Mouse (Mus musculus): ENCODE data around the gene S1pr4.

The S1pr4 gene

GRCm38 (mm10) chr10:81493601-81494220 is 6.2 kb downstream of the S1pr4 start:
- DNase-seq = no peak

DNA sequence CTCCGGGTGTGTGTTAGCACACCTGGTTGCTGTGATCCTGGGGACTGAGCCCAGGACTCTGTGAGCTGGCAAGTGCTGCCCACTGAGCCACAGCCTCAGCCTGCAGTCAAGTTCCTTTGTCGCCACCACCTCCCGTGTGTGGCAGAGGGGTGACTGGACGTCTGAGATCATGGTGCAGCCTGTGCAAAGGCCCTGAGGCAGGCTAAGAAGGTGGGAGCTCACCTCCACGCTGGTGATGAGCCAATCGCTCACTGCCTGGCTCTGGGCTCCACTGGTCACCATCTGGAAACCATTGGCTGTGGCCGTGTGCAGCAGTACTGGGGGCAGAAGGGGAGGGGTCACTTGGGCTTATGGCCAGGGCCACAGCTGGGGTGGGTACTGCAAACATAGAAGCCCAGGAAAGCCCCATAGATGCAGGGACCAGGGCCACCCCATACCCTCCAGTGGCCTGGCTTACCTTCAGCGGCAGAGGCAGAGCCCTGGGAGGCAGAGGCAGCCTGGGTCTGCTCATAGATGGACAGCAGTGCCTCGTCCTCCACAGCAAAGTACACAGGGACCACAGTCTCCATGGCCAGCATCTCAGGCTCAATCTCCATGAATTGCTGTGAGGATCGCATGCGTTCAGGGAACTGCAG is 7.2 kb downstream of the S1pr4 start:
- no peak for DNase-seq

GRCm38 (mm10) chr10:81491018-81491417 is 8.9 kb downstream of the S1pr4 start:
- no peak for DNase-seq

- no peak for DNase-seq
Measured at GRCm38 (mm10) chr10:81489941-81490340, 10.0 kb downstream of the S1pr4 start.

- no peak for DNase-seq
Measured at GRCm38 (mm10) chr10:81488081-81488480, 11.9 kb downstream of the S1pr4 start.

DNA sequence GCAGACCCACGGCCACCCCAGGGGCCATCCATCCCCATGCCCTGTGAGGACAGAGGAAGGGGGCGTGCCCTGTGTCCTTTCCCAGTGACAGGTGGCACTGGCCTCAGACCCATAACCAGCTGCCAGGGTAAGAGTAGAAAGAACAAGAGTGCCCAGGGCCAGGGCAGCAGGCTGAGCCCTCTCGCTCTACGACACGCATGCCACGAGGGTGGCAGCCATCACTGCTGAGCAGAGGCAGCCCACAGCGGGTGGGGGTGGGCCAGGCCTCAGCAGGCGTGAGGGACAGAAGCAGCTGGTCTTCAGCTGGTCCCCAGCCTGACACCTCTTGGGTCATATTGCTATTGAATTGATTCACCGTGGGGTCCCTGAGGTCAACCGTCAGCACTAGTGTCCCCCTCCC is 13.4 kb downstream of the S1pr4 start:
- no peak for DNase-seq

- no peak for DNase-seq
Measured at GRCm38 (mm10) chr10:81485479-81486018, 14.4 kb downstream of the S1pr4 start.

DNA sequence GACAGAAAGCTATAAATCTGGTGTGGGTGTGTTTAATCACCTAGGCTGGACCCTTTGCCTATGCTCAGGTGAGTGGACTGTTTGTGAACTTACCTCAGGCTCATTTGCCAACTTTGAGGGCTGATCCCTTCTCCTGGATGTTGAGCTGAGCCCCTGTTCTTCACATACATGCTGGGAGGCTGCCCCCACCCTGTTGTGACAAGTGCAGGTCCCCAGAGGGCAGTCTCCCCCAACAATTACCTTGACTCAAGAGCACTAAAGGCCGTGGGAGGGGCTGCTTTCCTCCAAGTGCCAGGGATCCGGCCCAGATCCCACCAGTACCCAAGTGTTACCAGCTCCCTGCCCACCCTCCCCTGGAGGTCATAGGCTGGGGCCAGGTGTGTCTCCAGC is 14.9 kb downstream of the S1pr4 start:
- no peak for DNase-seq

DNA sequence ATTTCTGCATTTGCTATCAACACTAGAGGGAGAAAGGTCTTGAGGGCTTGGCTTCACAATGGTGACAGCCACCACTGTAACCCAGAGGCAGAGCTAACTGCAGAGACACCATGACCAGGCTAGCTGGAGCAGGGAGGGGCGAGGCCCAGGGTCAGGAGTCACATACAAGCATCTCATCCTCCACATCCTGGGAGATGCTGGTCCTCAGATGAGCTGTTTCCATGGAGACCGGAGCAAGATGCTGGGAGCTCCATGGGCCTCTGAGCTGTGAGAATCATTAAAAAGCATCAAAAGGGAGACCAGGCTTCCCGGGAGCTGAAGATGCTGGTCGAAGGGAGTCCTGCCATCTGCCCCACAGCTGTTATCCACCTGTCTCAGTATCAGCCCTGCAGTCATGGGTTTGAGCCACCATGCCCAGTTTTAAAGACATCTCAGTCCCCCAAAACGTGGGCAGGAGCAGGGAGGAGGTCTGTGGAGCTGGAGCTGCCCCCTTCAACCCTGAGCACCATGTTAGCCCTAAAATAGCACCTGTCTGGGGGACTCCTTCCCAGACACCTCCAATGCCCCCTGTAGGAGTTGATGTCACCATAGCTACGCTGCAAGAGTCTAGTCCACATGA is 15.4 kb downstream of the S1pr4 start:
- DNase-seq = no peak

DNA sequence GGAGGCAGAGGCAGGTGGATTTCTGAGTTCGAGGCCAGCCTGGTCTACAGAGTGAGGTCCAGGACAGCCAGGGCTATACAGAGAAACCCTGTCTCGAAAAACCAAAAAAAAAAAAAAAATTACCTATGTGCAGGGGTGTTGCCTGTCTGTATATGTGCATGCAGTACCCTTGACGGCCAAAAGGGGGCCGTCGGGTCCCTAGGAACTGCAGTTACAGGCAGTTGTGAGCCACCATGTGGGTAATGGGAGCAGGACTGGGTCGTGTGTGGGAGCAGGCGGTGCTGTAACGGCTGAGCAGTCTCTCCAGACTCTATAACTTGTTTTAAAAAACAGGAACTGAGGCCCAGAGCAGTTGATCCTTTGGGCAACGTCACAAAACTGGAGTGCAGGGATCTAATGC is 15.9 kb downstream of the S1pr4 start:
- peak; percentile 43 for DNase-seq

DNA sequence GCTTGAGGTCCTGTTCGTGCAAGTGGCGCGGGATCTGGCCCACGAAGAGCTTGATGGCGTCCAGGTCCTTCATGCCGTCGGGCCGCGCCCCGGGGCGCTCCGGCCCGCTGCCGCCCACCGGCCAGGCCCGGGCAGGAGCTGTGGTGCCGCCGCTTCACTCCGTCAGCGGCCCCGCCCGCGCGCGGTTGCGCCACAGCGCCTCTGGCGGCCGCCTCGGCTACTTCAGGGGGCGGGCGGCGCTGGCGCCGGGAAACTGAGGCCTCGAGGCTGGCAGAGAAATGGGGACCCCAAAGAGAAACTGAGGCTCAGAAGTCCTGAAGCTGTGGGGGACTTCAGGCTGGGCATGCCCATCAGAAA is 17.4 kb downstream of the S1pr4 start, which contains the start of gene Celf5:
Gene Celf5 (minus strand): TSS at position 177 of the 357 bp plus-strand sequence.
- DNase-seq = peak; percentile 41

DNA sequence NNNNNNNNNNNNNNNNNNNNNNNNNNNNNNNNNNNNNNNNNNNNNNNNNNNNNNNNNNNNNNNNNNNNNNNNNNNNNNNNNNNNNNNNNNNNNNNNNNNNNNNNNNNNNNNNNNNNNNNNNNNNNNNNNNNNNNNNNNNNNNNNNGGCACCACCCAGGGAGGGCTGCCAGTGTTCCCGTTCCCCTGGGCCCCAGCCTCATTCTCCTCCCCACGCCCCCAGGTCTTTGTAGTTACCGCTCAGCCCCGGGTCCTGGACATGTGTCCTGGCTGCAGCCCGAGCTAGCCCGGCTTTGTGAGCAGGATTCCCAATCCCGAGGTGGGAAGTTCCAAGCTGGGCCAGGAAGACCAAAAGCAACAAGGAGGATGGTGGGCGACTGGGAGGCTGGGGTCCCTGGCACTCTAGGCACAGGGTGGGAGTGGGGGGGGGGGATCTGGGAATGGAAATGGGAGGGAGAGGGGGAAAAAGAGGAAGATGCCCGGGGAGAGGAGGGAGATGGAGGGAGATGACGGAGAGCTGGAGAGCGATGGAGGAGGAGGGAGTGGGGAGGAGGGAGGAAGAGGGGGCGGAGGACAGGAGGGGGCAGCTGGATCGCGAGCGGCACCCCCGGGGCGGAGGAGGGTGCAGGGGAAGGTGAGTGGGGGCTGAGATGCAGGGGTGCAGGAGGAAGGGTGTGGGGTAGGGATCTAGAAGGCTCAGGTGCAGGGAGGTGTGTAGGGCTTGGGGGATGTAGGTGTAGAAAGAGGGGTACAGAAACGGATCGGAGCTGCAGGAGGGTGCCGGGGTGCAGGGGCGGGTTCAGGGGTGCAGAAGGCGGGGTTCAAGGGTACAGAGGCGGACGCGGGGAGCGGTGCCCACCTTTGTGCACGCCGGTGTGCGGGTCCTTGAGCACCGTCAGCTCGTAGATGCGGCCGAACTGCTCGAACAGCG is 18.1 kb downstream of the S1pr4 start:
- DNase-seq = no peak

GRCm38 (mm10) chr10:81474461-81474860 is 25.5 kb downstream of the S1pr4 start:
- no peak for DNase-seq

GRCm38 (mm10) chr10:81473003-81473451 is 26.9 kb downstream of the S1pr4 start:
- DNase-seq = no peak

GRCm38 (mm10) chr10:81472403-81473002 is 27.4 kb downstream of the S1pr4 start:
- DNase-seq = no peak

DNA sequence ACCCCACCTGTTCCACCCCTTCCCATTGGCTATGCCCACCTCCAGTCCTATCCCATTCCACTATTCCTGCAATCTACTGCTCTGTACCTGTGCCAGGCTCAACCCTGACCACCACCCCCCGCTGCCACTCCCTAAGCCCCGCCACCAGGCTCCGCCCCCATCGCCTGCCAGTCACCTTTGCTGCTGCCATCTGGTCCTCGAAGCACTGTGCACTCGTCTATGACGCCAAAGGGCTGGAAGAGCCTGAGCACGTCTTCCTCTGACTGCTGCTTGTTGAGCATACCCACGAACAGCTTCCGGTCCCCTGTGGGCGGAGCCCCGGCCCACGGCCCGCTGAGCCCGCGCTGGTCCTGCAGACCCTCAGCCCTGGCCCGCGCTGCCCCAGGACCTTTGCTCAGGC is 29.5 kb downstream of the S1pr4 start:
- DNase-seq = no peak

- no peak for DNase-seq
Measured at GRCm38 (mm10) chr10:81469253-81469652, 30.7 kb downstream of the S1pr4 start.

DNA sequence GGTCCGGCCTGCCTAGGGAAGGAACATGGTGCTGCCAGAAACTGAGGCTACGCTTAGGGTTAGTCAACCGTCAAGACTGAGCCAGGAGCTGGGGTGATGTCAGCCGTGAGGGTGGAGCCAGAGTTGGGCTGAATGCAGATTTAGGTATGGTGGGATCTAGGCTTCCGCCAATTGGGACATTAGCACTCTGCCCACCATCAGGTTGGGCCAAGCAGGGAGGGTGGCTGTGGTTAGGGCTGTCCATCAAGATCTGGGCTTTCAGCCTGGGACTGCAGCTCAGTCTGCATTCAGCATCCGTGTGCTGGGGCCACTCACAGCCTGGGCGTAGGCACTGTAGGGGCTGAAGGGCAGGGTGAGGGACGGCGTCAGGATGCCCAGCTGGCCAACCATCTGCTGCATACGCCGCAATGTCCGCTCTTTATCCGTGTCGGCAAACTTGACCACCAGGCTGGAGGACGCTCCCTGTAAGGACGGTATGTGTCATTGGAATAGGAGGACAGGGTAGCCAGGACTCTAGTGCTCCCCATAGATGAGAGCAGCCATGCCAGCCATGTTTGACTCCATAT is 32.2 kb downstream of the S1pr4 start:
- DNase-seq = no peak

GRCm38 (mm10) chr10:81466881-81467280 is 33.1 kb downstream of the S1pr4 start:
- no peak for DNase-seq

- DNase-seq = no peak
Measured at GRCm38 (mm10) chr10:81466066-81466465, 33.9 kb downstream of the S1pr4 start.

DNA sequence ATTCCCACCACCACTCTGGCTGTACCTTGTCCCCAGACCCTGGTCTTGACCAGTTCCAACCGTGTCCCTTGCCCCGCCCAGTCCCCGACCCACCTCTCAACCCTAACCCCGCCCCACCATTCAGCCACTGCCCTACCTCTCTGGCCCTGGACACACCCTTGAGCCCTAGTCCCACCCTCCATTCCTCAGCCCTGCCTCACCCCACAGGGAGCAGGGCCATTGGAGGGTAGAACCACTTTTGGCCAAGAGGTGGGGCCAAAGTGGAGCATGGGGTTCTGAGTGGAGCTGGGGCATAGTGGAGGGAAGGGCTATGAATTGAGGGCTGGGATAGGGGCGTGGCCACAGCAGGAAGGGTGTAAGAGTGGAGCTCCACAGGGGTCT is 34.7 kb downstream of the S1pr4 start:
- DNase-seq = no peak

All from lung, postnatal 36 days (tissue).